Mouse (Mus musculus) adrenal gland (tissue): ENCODE results near the gene Apol9a.

Experiments used
- intact Hi-C: fragments of 180-260 bp; cut with DNase I; formaldehyde crosslinking; loops from one replicate; pipeline ENCODE4 v1.15.1; 2025

The Apol9a gene

GRCm38 (mm10) chr15:77379921-77380320 lies 31.0 kb downstream of the Apol9a start:
- intact Hi-C loops = no loop called here

- intact Hi-C loops = no loop called here
Measured at GRCm38 (mm10) chr15:77377419-77377818, 33.5 kb downstream of the Apol9a start.

- intact Hi-C loops = no loop called here
Measured at GRCm38 (mm10) chr15:77376920-77377319, 34.0 kb downstream of the Apol9a start.

- intact Hi-C loops = no loop called here
Measured at GRCm38 (mm10) chr15:77370588-77370987, 40.3 kb downstream of the Apol9a start.

- intact Hi-C loops = loop anchor here (10.0 kb wide), 1 partner anchor 385 kb away; no protein-coding TSS in a partner anchor
Measured at GRCm38 (mm10) chr15:77369981-77370380, 41.0 kb downstream of the Apol9a start.

GRCm38 (mm10) chr15:77368818-77369320 lies 42.1 kb downstream of the Apol9a start:
- intact Hi-C loops = loop anchor here (10.0 kb wide), 1 partner anchor 384 kb away; no protein-coding TSS in a partner anchor

- intact Hi-C loops = loop anchor here (10.0 kb wide), 1 partner anchor 383 kb away; no protein-coding TSS in a partner anchor
Measured at GRCm38 (mm10) chr15:77368148-77368547, 42.8 kb downstream of the Apol9a start.

- intact Hi-C loops = loop anchor here (10.0 kb wide), 1 partner anchor 383 kb away; no protein-coding TSS in a partner anchor
Measured at GRCm38 (mm10) chr15:77367504-77367903, 43.4 kb downstream of the Apol9a start.

- intact Hi-C loops = loop anchor here (10.0 kb wide), 1 partner anchor 382 kb away; no protein-coding TSS in a partner anchor
Measured at GRCm38 (mm10) chr15:77366706-77367484, 44.0 kb downstream of the Apol9a start.

GRCm38 (mm10) chr15:77365700-77366570 lies 45.0 kb downstream of the Apol9a start:
- intact Hi-C loops = loop anchor here (10.0 kb wide), 1 partner anchor 381 kb away; no protein-coding TSS in a partner anchor

- intact Hi-C loops = loop anchor here (10.0 kb wide), 1 partner anchor 379 kb away; no protein-coding TSS in a partner anchor
Measured at GRCm38 (mm10) chr15:77364026-77364425, 46.9 kb downstream of the Apol9a start.

GRCm38 (mm10) chr15:77363578-77363977 lies 47.4 kb downstream of the Apol9a start:
- intact Hi-C loops = loop anchor here (10.0 kb wide), 1 partner anchor 379 kb away; no protein-coding TSS in a partner anchor

- intact Hi-C loops = loop anchor here (10.0 kb wide), 1 partner anchor 378 kb away; no protein-coding TSS in a partner anchor
Measured at GRCm38 (mm10) chr15:77362952-77363351, 48.0 kb downstream of the Apol9a start.

GRCm38 (mm10) chr15:77359905-77360304 lies 51.0 kb downstream of the Apol9a start:
- intact Hi-C loops = loop anchor here (2.0 to 10.0 kb wide), 2 partner anchors 135 to 375 kb away; no protein-coding TSS in a partner anchor

GRCm38 (mm10) chr15:77359486-77359885 lies 51.4 kb downstream of the Apol9a start:
- intact Hi-C loops = loop anchor here (2.0 kb wide), 1 partner anchor 135 kb away; no protein-coding TSS in a partner anchor

- intact Hi-C loops = loop anchor here (2.0 kb wide), 1 partner anchor 134 kb away; no protein-coding TSS in a partner anchor
Measured at GRCm38 (mm10) chr15:77359084-77359483, 51.9 kb downstream of the Apol9a start.

GRCm38 (mm10) chr15:77358320-77359040 lies 52.5 kb downstream of the Apol9a start:
- intact Hi-C loops = loop anchor here (2.0 kb wide), 1 partner anchor 134 kb away; no protein-coding TSS in a partner anchor

GRCm38 (mm10) chr15:77356248-77356810 lies 54.6 kb downstream of the Apol9a start:
- intact Hi-C loops = no loop called here

GRCm38 (mm10) chr15:77354848-77355551 lies 55.9 kb downstream of the Apol9a start:
- intact Hi-C loops = no loop called here
